Mouse (Mus musculus) liver, embryonic 14.5 days (tissue): ENCODE data around the gene Tnf.

Source experiments
- CTCF ChIP-seq: IDR thresholded peaks from 2 replicates; pipeline ENCODE4 v1.5.1; 2016; ENCODE audit warnings: antibody characterized with exemption, low read depth, control low read depth
- EP300 ChIP-seq: IDR thresholded peaks from 2 replicates; pipeline ENCODE4 v1.6.1; 2016; ENCODE audit warnings: antibody characterized with exemption, low read depth

GRCm38 (mm10) chr17:35234903-35235302 is 33.1 kb upstream of the Tnf start:
- no peak for TF ChIP-seq CTCF
- TF ChIP-seq EP300: no peak
